Mouse (Mus musculus): ENCODE data around the gene Pop4.

DNA sequence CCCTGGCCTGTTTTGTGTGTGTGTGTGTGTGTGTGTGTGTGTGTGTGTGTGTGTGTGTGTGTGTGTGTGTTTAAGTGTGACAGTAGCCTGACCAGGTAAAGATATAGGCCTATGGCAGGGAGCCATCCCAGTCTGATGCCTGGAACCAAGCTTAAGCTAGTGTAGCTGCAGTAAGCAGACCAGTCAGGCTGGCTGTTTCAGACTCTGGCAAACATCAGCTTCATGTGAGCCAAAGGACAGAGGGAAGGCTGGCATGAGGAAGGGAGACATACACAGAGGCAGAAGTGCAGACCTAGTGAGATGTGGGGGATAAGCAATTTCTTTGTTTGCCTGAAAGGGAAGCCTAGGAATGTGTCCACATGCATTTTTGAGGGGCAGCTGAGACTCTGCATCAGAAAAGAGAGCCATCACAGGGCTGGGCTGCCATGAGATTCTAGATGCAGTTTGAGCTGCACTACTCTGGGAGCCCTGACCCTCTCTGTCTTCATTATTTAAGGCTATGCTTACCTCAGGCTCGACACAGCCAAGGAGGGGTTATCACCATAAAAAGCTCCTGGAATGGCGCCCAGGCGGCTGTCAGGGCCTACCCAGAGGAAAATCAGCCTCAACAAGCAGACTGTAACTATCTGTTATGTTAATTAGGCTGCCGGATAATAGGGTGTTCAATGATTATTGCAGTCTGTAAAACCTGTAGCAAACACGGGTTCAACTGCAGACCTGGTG lies 19.6 kb downstream of the Pop4 start:
- TF ChIP-seq USF2 (IDR thresholded peaks at IDR 0.05; ENCODE audit: borderline replicate concordance in 1 of 2, insufficient read depth in 1 of 2, low read depth in 1 of 2, low read length in 2 of 2) (no peak), TBP (IDR thresholded peaks at IDR 0.05; ENCODE audit: low read depth, low read length) (no peak)
